Mouse (Mus musculus) cerebellum, postnatal 25 days (tissue): ENCODE measurements around the gene Rab33b.

ENCODE experiments used
- DNase-seq, 2 experiments: peaks; one replicate each; pipeline ENCODE4 v3.0.0; 2021; ENCODE audit warnings: mixed read lengths in 2 of 2

Rab33b gene

DNA sequence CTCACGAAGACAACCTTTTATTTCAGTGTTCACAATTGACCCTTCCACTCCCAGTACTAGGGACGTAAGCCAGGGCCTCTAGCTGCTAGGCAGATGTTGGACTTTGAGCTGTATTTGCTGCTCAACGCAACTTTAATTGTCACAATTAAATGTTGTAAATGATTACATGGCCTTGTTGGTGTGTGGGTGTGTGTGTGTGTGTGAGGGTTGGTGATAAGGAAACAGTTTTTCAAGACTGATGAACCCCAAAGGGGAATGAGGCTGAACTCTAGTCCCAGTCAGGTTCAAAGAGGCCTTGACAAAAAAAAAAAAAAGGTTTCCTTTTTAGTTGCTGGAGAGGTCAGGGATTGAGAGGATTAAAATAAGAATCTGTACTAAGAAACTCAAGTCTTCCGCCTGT, 33.7 kb downstream of the Rab33b start:
- DNase-seq: no peak

DNA sequence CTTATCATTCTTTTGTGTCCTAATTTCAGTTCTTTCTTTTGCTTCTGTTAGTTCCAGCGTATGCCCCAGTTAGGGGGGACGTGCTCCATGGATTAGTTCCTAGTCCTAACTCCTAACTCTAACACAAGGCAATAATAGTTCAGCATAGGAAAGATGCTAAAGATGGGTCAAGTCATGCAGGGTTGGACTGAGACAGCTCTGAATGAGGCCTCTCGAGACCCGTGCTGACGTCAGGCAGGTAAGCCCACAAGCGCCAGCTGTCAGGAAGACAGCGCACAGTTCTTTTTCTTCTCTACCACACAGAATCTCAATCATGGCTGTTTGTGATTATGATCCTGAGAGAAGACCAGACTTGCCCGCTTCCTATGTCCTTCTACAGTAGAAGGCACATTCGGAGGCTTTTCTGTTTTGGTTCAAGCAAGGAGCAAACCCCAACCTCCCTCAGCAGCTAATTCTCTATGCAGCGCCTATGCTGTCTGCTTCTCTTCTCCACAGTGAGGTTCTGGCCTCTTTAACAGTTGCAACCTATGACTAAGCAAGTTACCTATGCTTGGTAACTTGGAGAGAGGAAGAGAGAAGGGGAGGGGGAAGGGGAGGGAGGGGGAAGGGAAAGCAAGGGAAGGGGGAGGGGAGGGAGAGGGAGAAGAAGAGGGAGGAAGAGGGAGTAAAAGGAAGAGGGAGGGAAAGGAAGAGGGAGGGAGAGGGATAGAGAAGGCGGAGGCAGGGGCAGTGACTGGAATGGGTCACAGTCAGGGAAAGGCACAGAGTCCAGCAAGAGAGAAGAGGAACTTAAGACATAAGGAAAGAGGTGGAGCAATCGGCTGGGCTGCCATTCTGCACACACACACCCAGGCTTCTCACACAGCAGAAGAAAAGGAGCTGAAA, 34.4 kb downstream of the Rab33b start:
- DNase-seq: no peak

DNA sequence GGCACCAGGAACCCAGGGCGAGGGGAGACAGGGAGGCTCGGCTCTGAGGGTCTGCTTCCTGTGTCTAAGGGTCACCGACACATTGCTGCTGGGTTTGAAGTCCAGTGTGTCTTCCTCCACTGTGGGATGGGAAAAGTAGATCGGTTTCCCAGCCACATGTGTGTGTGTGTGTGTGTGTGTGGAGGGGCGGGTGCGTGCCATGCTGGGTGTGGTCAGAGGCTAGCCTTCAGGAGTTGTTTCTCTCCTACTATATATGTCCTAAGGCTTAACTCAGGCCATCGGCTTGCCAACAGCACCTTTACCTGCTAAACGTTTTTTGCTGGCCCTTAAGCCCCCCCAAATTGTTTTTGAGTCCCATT, 35.0 kb downstream of the Rab33b start:
- DNase-seq: no peak

DNA sequence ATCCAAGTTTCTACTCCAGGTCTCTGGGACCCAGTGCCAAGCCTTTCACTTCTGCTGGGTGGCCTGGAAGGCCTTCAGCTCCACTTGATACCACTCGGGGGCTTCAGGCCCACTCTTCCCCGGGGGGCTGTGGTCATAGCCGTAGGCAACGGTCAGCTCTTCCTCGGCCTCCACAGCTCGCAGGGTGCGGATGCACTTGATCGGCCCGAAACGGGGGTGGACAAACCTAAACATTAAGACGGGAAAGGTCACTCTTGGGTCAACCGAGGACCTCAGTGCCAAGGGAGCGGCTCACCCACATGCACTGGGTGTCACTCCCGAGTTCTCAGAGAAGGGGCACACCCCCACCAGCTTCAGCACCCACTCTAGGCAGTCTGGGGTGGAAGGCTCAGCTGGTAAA, 37.5 kb downstream of the Rab33b start:
- DNase-seq: no peak

DNA sequence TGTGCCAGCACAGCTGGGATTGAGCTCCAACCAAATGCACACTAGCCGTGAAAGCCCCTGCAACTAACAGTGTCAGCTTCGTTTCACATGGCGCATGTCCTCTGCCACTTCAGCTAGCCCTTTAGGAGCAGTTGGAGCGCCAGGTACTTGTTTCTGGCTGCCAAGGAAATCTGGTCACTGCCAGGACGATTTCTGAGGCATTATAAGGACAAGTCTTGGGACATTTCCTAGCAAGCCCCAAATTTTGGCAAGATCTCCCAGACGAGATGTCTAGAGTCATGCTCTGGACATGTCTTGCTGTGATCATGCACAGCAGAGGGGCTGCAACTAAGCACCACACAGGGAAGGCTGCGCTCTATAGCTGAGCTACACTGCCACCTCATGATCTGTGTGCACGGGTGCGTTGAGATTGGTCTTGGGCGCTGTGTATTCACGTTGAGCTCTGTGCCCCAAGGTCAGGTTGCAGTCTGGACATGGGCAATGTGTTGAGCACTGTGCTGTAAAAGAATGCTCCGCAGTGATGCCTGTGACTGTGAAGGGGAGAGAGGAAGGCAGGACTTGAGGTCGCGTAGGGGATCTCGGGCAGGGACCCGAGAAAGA, 41.6 kb downstream of the Rab33b start:
- DNase-seq: peak; percentile 60 to 63

DNA sequence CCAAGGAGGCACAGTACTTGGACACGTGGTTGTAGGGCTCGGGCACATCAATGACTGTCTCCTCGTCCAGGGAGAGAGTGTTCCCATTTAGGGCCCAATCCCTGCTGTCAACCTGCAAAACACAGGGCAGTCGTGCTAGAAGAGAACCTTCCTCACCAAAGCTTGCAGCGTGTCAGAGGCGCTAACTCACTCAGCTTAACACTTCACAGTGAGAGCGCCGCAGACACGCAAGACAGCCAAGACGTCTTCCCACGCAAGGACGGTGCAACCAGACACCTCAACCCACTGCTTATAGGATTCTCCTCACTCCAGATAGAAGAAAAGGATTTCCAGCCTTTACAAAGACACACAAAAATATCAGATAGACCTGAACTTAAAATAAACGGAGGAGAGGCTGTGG, 43.2 kb downstream of the Rab33b start:
- no peak for DNase-seq

DNA sequence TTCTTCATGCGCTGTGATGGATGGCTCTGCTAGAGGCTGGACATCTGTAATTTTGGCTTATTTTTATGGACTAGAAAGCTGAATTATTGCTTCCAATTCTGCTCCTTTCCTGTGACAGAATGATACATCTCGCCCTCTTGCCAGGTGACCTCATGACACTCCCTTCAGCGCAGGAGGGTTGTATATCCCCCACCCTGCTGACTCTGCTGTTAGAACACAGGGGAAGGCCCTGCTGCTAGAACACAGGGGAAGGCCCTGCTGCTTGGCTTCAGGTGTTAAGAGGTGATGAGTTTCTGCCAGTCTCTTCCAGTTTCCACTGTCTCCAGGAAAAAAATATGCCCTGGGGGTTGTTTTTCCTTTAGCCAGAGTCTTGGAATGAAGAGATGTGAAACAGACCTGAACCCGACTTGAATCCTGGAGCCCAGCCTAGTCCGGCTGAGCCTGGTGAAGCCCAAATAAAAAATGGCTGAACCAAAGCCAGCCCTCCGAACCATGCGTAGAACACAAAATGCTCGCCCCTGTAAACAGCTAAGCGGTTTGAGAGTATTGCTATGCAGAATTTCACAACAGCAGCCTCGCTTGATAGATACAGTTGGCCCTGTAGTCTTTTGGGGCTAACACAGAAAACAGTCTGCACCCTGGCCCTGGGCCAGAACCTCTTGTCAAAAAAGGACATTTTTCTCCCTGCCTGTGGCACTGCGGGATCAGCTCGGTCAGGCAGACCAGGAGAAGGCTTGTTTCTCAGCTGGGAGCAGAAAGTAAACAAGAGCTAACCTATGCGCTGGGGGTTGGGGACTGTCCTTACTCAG, 48.0 kb downstream of the Rab33b start:
- peak; percentile 88 to 91 for DNase-seq

DNA sequence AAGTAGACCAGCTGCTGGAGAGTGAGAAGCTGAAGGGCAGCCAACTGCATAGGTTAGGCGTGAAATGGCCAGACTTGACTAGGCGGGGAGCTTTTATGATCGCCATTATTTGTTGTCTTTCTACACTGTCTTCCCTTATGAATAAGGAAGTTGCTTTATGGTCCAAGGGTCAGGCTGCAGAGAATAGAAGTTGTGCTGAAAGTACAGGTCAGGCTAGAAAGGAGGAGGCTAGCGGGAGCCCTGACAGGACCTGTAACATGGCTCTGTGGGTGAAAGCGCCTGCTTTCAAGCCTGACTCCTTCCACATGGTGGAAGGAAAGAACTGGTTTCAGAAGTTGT, 48.5 kb downstream of the Rab33b start:
- no peak for DNase-seq

DNA sequence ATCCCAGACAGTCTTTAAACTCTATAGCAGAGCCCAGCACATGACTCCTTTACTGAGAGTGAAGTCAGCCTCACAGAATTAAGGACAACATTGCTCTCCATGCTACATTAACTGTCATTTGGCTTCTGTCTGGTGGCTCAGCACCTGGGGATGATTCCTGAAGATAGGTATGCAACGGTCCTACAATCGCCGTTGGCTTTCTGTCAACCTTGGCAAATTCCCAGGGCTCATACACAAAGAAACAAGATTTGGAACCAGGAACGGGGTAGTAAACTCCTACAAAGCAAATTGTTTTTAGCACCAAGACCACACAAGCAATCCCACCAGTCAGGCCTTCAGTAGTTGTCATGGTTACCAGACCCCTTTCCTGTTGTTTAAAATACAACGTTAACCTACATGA, 49.9 kb downstream of the Rab33b start:
- DNase-seq: peak in 1 of 2 experiments; percentile 42

DNA sequence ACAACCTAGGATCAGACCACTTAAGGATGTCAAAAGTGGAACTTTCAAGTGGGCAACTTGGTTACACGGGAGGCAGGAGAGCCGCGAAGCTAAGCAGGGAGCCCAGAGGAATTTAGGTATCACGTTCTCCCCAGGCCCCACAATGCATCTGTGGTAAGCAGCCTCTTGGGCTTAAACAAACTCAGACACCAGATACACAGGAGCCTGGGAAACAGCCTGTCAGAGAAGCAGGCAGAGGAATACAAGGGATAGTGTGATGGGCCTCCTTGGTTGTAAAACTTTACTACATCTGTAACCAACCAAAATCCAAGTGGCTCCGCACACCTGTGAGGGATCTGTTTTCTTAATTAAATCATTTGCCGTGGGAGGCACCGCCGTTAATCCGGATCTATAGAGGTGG, 50.3 kb downstream of the Rab33b start:
- DNase-seq: no peak

DNA sequence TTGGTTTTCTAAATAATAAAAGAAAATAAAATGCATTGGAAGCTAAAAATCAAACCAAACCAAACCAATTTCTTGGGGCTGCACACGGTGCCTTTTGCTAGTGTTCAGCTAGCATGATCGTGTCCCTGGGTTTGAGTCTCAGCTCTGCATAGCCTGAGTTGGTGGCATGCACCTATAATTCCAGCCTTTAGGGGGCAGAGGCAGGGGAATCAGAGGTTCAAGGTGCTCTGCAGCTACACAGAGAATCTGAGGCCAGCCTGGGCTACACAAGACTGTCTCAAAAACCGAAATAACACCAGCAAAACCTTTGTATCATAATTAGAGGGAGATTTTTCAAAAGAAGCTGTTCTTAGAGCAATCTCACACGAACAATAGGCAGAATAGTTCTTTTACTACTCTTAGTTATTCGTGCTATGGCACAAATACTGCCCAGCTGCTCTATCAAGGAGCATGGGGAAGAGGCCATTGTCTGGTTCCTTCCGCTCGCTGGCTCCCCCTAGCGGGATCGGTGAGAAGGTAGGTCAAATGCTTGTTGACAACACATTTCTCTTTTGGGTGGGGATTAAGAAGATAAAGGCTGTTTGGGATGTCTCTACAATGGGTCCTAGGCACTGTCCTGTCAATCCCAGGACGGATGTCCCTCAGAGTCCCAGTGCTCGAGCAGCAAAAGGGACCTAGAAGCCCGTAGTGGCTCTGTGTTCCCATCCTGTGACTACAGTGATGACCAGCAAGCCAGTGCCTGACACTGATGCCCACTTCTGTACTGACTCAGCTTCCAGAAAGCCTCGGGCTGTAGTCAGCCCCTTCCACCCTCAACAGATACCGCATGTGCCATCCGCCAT, 56.1 kb downstream of the Rab33b start:
- DNase-seq: peak; percentile 83 to 91

DNA sequence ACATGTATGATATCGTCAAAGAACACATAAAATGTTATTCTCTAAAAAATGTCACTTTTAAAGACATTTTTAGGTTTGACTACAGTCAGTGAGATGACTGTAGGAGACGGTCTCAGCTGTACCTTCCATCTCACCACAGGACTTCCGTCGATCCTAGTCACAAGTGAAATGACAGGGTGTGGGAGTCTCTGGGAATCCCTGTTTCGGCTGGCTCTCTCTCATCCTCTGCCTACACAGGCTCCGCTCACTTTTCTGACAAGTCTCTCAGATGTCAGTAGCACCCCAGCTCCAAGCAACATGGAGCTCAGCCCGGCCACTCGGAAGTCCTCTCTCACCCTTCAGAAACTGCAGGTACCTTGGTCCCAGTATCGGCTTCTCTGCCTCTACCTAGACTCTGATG, 56.9 kb downstream of the Rab33b start:
- no peak for DNase-seq

DNA sequence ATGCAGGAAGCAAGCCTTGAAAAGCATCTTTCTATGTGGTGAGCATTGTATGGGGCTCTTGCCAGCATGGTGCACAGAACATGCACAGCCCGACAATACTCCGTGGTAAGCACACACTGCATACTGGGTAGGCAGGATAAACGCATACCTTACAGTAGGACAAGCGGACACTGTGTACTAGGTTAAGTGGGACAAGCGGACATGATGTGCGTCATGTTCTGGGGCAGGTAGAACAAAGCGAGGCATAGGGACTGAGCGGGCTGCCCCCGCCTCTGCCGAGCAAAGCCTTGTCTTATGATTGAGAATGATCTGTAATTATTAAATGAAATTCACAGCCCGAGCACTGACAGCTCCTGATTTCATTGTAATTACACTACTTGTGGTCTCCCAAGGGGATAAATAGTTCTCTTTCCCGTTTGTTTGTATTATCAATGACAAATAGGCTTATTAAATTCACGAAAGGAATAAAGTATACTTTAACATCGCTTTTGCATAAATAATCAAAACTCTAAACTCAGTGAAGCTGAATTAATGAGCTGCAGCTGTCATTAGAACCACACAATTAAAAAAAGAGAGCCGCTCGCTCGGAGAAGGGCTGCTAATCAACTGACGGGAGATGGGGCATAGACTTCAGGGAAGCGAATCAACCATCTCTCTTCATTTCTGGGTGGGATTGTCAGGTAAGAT, 60.9 kb downstream of the Rab33b start:
- DNase-seq: no peak
